Mouse (Mus musculus): ENCODE data around the gene H2al1b.
"Not testable (repeated sequence)": the region's sequence is repeated elsewhere in the genome, so short reads cannot be mapped to it uniquely, and the experiment has no call there.

- not testable (repeated sequence) for TF ChIP-seq POLR2A (IDR thresholded peaks at IDR 0.05; ENCODE audit: control insufficient read depth, low read depth, low read length); CTCF (IDR thresholded peaks at IDR 0.05; ENCODE audit: control insufficient read depth, insufficient read depth, insufficient replicate concordance, low read depth, low read length)
These were observed 19.0 kb downstream of the H2al1b start, which contains the start of gene H2al1h for GRCm38 (mm10) chrX:11321192-11321591.
